Mouse (Mus musculus) heart, adult 2 months (tissue): ENCODE data around the gene Gfpt2.

Experiments
- CTCF ChIP-seq: fragments of 200-600 bp; IDR thresholded peaks from 2 replicates; pipeline ENCODE4 v1.8.1; 2022; ENCODE audit warnings: antibody characterized with exemption, mild to moderate bottlenecking, moderate library complexity
- POLR2A ChIP-seq: fragments of 200-500 bp; IDR thresholded peaks from 2 replicates; pipeline ENCODE4 v1.6.1; 2011; ENCODE audit warnings: mild to moderate bottlenecking, low read depth, low read length, control low read depth; ENCODE audit not compliant: insufficient read depth

DNA sequence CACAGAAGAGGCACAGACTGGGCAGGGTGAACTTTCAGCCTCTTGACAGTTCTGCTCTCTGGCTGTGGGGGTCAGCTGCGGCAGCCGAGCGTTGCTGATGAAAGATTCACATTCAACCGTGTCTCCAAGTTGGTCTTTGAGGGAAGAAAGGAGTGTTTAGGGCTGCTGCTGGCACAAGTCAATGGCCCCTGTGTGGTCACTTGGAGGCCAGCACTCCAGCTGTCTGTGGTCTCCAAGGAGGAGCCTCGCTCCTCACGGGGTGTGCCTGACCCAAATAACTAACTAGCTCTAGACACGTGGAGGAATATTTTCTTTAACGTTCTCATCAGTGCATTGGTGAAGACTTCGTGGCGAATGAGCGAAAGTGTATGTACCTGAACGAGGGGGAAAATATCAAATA lies 38.0 kb downstream of the Gfpt2 start:
- TF ChIP-seq CTCF = no peak
- TF ChIP-seq POLR2A = no peak
